ENCODE assay signal across 8 mouse cellular contexts in the genomic region with DNA sequence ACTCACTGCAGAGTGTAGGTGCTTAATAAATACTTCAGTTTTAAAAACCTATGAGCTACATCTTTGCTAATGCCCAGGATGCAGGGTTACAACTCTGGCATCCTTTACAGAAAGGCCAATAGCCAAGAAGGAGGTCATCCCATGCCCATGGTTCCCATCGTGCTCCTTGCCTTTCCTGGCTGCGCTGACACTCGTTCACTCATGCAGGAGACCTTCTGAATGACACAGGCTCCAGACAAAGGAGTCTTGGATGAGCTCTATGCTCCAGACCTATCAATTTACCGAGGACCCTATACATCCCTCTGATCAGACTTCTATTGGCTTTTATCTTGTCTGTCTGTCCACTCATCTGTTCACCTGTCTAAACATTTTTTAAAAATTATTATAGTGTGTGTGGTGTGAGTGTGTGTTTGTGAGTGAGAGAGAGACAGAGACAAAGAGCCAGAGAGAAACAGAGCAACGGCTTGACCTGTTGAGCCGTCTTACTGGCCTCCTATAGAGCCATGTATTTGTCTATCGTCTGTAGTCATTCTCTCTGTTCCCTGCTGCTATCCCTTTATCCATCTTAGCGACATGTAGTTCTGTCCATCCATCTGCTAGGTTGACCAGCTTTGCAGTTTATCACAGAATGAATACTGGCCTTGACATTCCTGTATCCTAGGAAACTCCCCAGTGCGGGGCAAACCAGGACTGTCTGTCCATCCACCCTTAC. TPM values are rescaled to one million over a fixed set of nuclear protein-coding genes. Genes with fewer than 3 reads are reported as not detected.
DNase-seq lines count a peak whose midpoint lies in the region; ATAC-seq and TF ChIP-seq lines count a peak whose summit lies in the region.

No protein-coding gene starts in this region.

- no peaks in the 10 kb centered on the region for H3K36me3 ChIP-seq in heart, embryonic 11.5 days (ENCODE audit: control insufficient read depth, insufficient read depth, low read length)
- peaks cover 0 to 13% of the 10 kb centered on the region in 2 experiments; a peak in 2 of 4 replicates for H3K36me3 ChIP-seq in MEL (ENCODE audit: control insufficient read depth in 1 of 2, insufficient read depth in 2 of 2, low read length in 2 of 2)
- 0 out of 2 replicates have a peak, but pooled peaks cover 3% of the 10 kb centered on the region for H3K36me3 ChIP-seq in forebrain, postnatal 0 days (ENCODE audit: insufficient read depth)
- H3K36me3 ChIP-seq in midbrain, embryonic 10.5 days, result peaks cover 19% of the 10 kb centered on the region

- H3K4me1 ChIP-seq in heart, embryonic 11.5 days (ENCODE audit: control insufficient read depth, insufficient read depth, low read length), result peaks cover 26% of the 10 kb centered on the region
- H3K4me1 ChIP-seq in MEL (ENCODE audit: control insufficient read depth in 1 of 2, insufficient read depth in 2 of 2, low read length in 2 of 2), result peaks cover 0 to 6% of the 10 kb centered on the region in 2 experiments; a peak in 3 of 4 replicates
- H3K4me1 ChIP-seq in forebrain, postnatal 0 days (ENCODE audit: insufficient read depth), result peaks cover 26% of the 10 kb centered on the region
- H3K4me1 ChIP-seq in midbrain, embryonic 10.5 days, result peaks cover 64% of the 10 kb centered on the region

- 27% methylated on average over 9 of the region's 9 CpGs for WGBS in heart, embryonic 11.5 days (ENCODE audit: insufficient replicate concordance)
- 9% methylated on average over 9 of the region's 9 CpGs for WGBS in forebrain, postnatal 0 days
- 18% methylated on average over 9 of the region's 9 CpGs for WGBS in midbrain, embryonic 10.5 days

- DNase-seq in heart, postnatal 14 days, result no peak
- no peak for DNase-seq in MEL (ENCODE audit: low read depth, low spot score)
- peak; percentile 46 for DNase-seq in forebrain, postnatal 0 days
- DNase-seq in midbrain, embryonic 10.5 days (ENCODE audit: low spot score), result no peak
- DNase-seq in right cerebral cortex, postnatal 4 days, result no peak
- no peak for DNase-seq in adrenal gland, postnatal 14 days
- DNase-seq in urinary bladder, postnatal 4 days (ENCODE audit: low spot score in 2 of 2), result no peak

- H3K9me3 ChIP-seq in heart, embryonic 11.5 days (replicated peaks; ENCODE audit: control insufficient read depth, low read length), result no peaks in the 10 kb centered on the region
- H3K9me3 ChIP-seq in MEL (replicated peaks; ENCODE audit: insufficient read depth, low read length), result no peaks in the 10 kb centered on the region
- H3K9me3 ChIP-seq in forebrain, postnatal 0 days (ENCODE audit: low read length), result no peaks in the 10 kb centered on the region
- H3K9me3 ChIP-seq in midbrain, embryonic 10.5 days (replicated peaks), result no peaks in the 10 kb centered on the region

- TF ChIP-seq POLR2A in MEL (IDR thresholded peaks at IDR 0.05; ENCODE audit: control insufficient read depth in 1 of 2, insufficient read depth in 1 of 2, low read depth in 1 of 2, low read length in 2 of 2, poor library complexity in 1 of 2), result no peak

- TF ChIP-seq RAD21 in MEL (IDR thresholded peaks at IDR 0.05; ENCODE audit: low read depth, low read length), result no peak

- H3K27ac ChIP-seq in heart, embryonic 11.5 days (ENCODE audit: low read depth, low read length), result 0 out of 2 replicates have a peak overlapping the region, but pooled peaks have one; percentile 12
- H3K27ac ChIP-seq in MEL (ENCODE audit: control insufficient read depth, low read depth, low read length), result no peak overlapping the region
- peak overlapping the region; percentile 95 for H3K27ac ChIP-seq in forebrain, postnatal 0 days (ENCODE audit: low read depth, low read length)
- H3K27ac ChIP-seq in midbrain, embryonic 10.5 days (replicated peaks), result peak overlapping the region; percentile 98

- no peak for TF ChIP-seq CTCF in MEL (IDR thresholded peaks at IDR 0.05 in 2 of 3, conservative IDR thresholded peaks at IDR 0.05 in 1 of 3; ENCODE audit: control insufficient read depth in 1 of 3, insufficient read depth in 1 of 3, low read depth in 2 of 3, low read length in 3 of 3, poor library complexity in 1 of 3, severe bottlenecking in 1 of 3)
- no peak for TF ChIP-seq CTCF in forebrain, postnatal 0 days (IDR thresholded peaks at IDR 0.05; ENCODE audit: low read depth)

- no peaks in the 10 kb centered on the region for H3K27me3 ChIP-seq in heart, embryonic 11.5 days (ENCODE audit: control insufficient read depth, insufficient read depth, low read length)
- H3K27me3 ChIP-seq in MEL (ENCODE audit: control insufficient read depth in 1 of 2, insufficient read depth in 2 of 2, low read length in 2 of 2), result no peaks in the 10 kb centered on the region
- H3K27me3 ChIP-seq in forebrain, postnatal 0 days (ENCODE audit: insufficient read depth, low read length), result no peaks in the 10 kb centered on the region
- no peaks in the 10 kb centered on the region for H3K27me3 ChIP-seq in midbrain, embryonic 10.5 days (ENCODE audit: low read depth, poor library complexity, severe bottlenecking)

- peak overlapping the region; percentile 60 for H3K4me2 ChIP-seq in heart, embryonic 11.5 days
- peak overlapping the region; percentile 58 for H3K4me2 ChIP-seq in forebrain, postnatal 0 days (ENCODE audit: low read depth)

- H3K4me3 ChIP-seq in heart, embryonic 11.5 days (ENCODE audit: low read depth, low read length), result peak overlapping the region; percentile 97
- peak overlapping the region; percentile 43 to 87 for H3K4me3 ChIP-seq in MEL (ENCODE audit: control insufficient read depth in 1 of 2, insufficient read depth in 1 of 2, low read depth in 2 of 2, low read length in 2 of 2)
- H3K4me3 ChIP-seq in forebrain, postnatal 0 days (ENCODE audit: low read depth, low read length), result peak overlapping the region; percentile 91
- peak overlapping the region; percentile 90 for H3K4me3 ChIP-seq in midbrain, embryonic 10.5 days

- no peak for TF ChIP-seq EP300 in MEL (IDR thresholded peaks at IDR 0.05; ENCODE audit: low read depth in 1 of 2, low read length in 2 of 2)

- ATAC-seq in heart, embryonic 11.5 days (replicated peaks; ENCODE audit: insufficient number of reproducible peaks, low FRiP score, low TSS enrichment), result no peak
- ATAC-seq in forebrain, postnatal 0 days, result peak; percentile 13; the same call in 1 of the 2 replicates

- peaks cover 31% of the 10 kb centered on the region for H3K79me2 ChIP-seq in MEL (ENCODE audit: control insufficient read depth, insufficient read depth, low read length, poor library complexity)

- H3K9ac ChIP-seq in heart, embryonic 11.5 days (ENCODE audit: low read depth, low read length), result peak overlapping the region; percentile 98; the same call in 1 of the 2 replicates
- H3K9ac ChIP-seq in MEL (ENCODE audit: control insufficient read depth, low read depth, low read length, poor library complexity, severe bottlenecking), result peak overlapping the region; percentile 12; the same call in 1 of the 2 replicates
- peak overlapping the region; percentile 96 for H3K9ac ChIP-seq in forebrain, postnatal 0 days

- intact Hi-C loops in heart, postnatal 14 days (cut with DNase I), result no loop called here

TF ChIP-seq in MEL, 35 proteins besides CTCF, POLR2A, EP300 and RAD21 (continues in another document):
- no peak for TF ChIP-seq POLR2AphosphoS5 (IDR thresholded peaks at IDR 0.05; ENCODE audit: borderline replicate concordance, low read depth, low read length)
- no peak for TF ChIP-seq GABPA (IDR thresholded peaks at IDR 0.05; ENCODE audit: low read depth, low read length)
- no peak for TF ChIP-seq POLR2AphosphoS2 (IDR thresholded peaks at IDR 0.05; ENCODE audit: low read length)
- no peak for TF ChIP-seq UBTF (IDR thresholded peaks at IDR 0.05; ENCODE audit: borderline replicate concordance, insufficient read depth, low read depth, low read length)
- no peak for TF ChIP-seq MAFK (IDR thresholded peaks at IDR 0.05; ENCODE audit: borderline replicate concordance, low read depth, low read length)
- no peak for TF ChIP-seq MXI1 (IDR thresholded peaks at IDR 0.05; ENCODE audit: low read depth, low read length)
- TF ChIP-seq ETS1 (IDR thresholded peaks at IDR 0.05; ENCODE audit: low read depth, low read length), result no peak
- TF ChIP-seq MAX (IDR thresholded peaks at IDR 0.05; ENCODE audit: low read length), result no peak
- no peak for TF ChIP-seq KAT2A (conservative IDR thresholded peaks at IDR 0.05; ENCODE audit: low read depth, low read length)

RNA-seq across cellular contexts. Expression of gene Ip6k2, which starts 0.6 kb away (rescaled TPM):
- 44.3 and 48.7 TPM in 2 replicates for polyA plus RNA-seq in heart, embryonic 11.5 days (2014; fragmentation: Nextera tagmentation; extraction: Ambion mirVana)
- total RNA-seq in heart, postnatal 14 days (2021), result 10 to 100 TPM; 30.7 to 31.8 TPM
- total RNA-seq in MEL (2012; rRNA removed), result 21.3 and 25.1 TPM in 2 replicates
- 10 to 100 TPM in 1 of 2 experiments, not detected in 1; 33.7 TPM for polyA plus RNA-seq in MEL (2012; ENCODE audit: insufficient read depth in 1 of 2, insufficient read length in 2 of 2, low read depth in 1 of 2, low replicate concordance in 2 of 2, missing spikeins in 1 of 2)
- 136 and 140 TPM in 2 replicates for total RNA-seq in forebrain, postnatal 0 days (2014; rRNA removed)
- polyA plus RNA-seq in forebrain, postnatal 0 days (2015; fragmentation: Nextera tagmentation; extraction: Ambion mirVana), result 218 and 226 TPM in 2 replicates
- 89.0 and 105 TPM in 2 replicates for polyA plus RNA-seq in midbrain, embryonic 10.5 days (2016; fragmentation: Nextera tagmentation; extraction: Ambion mirVana)
- total RNA-seq in adrenal gland, postnatal 14 days (2021), result 71.0 and 78.2 TPM in 2 replicates

RNA-seq across cellular contexts. Expression of gene Nckipsd, which starts 25.2 kb away (rescaled TPM):
- polyA plus RNA-seq in heart, embryonic 11.5 days (2014; fragmentation: Nextera tagmentation; extraction: Ambion mirVana), result 7.3 and 9.5 TPM in 2 replicates
- 10 to 100 TPM in 1 of 2 experiments, 1 to 10 TPM in 1; 9.9 to 11.4 TPM for total RNA-seq in heart, postnatal 14 days (2021)
- 3.9 and 6.6 TPM in 2 replicates for total RNA-seq in MEL (2012; rRNA removed)
- polyA plus RNA-seq in MEL (2012; ENCODE audit: insufficient read depth in 1 of 2, insufficient read length in 2 of 2, low read depth in 1 of 2, low replicate concordance in 2 of 2, missing spikeins in 1 of 2), result 10 to 100 TPM in 1 of 2 experiments, not detected in 1; 10.3 TPM
- total RNA-seq in forebrain, postnatal 0 days (2014; rRNA removed), result 27.4 and 27.6 TPM in 2 replicates
- polyA plus RNA-seq in forebrain, postnatal 0 days (2015; fragmentation: Nextera tagmentation; extraction: Ambion mirVana), result 18.6 and 24.5 TPM in 2 replicates
- 14.5 and 17.3 TPM in 2 replicates for polyA plus RNA-seq in midbrain, embryonic 10.5 days (2016; fragmentation: Nextera tagmentation; extraction: Ambion mirVana)
- total RNA-seq in adrenal gland, postnatal 14 days (2021), result 9.2 and 11.4 TPM in 2 replicates

RNA-seq across cellular contexts. Expression of gene Celsr3, which starts 43.1 kb away (rescaled TPM):
- polyA plus RNA-seq in heart, embryonic 11.5 days (2014; fragmentation: Nextera tagmentation; extraction: Ambion mirVana), result 0.04 and 0.10 TPM in 2 replicates
- total RNA-seq in heart, postnatal 14 days (2021), result under 1 TPM; 0.12 TPM
- total RNA-seq in MEL (2012; rRNA removed), result 0.12 TPM in 1 of 2 replicates, not detected in the other
- polyA plus RNA-seq in MEL (2012; ENCODE audit: insufficient read depth in 1 of 2, insufficient read length in 2 of 2, low read depth in 1 of 2, low replicate concordance in 2 of 2, missing spikeins in 1 of 2), result under 1 TPM in 1 of 2 experiments, not detected in 1; 0.03 TPM
- 43.0 and 52.2 TPM in 2 replicates for total RNA-seq in forebrain, postnatal 0 days (2014; rRNA removed)
- 3.9 and 6.8 TPM in 2 replicates for polyA plus RNA-seq in forebrain, postnatal 0 days (2015; fragmentation: Nextera tagmentation; extraction: Ambion mirVana)
- polyA plus RNA-seq in midbrain, embryonic 10.5 days (2016; fragmentation: Nextera tagmentation; extraction: Ambion mirVana), result 3.1 and 5.0 TPM in 2 replicates
- 3.9 and 4.9 TPM in 2 replicates for total RNA-seq in adrenal gland, postnatal 14 days (2021)

Comparison
In these comparisons a context has a peak if more than half of its experiments do, and no peak if none do; other contexts are left out.
1. H3K9ac ChIP-seq: peak in every context shown above with its lines; median percentile 98 in heart, embryonic 11.5 days; 96 in forebrain, postnatal 0 days; 12 in MEL.